Comparison of ENCODE assay signal across 10 mouse cellular contexts in genomic region chr3:90555954-90556353, GRCm38 (mm10). TPM values are rescaled to one million over a fixed set of nuclear protein-coding genes. Genes with fewer than 3 reads are reported as not detected.
DNase-seq lines count a peak whose midpoint lies in the region; ATAC-seq lines count a peak whose summit lies in the region.
"Had no signal": no experiment of that assay in that cellular context is flagged by ENCODE, and none has a peak within 500 bp of the region (broad histone marks: within the 10 kb centered on the region; RNA-seq: fewer than 3 reads in every experiment).

No protein-coding gene starts in this region.

- no peak overlapping the region for H3K9ac ChIP-seq in midbrain, embryonic 11.5 days (ENCODE audit: low read length)
- H3K9ac ChIP-seq: heart, embryonic 13.5 days; liver, embryonic 13.5 days had no signal

- ATAC-seq in midbrain, embryonic 11.5 days (ENCODE audit: low FRiP score), result peak; percentile 79
- ATAC-seq in monocyte, adult 5-6 weeks (replicated peaks; ENCODE audit: insufficient number of reproducible peaks, low FRiP score, low TSS enrichment, poor library complexity, severe bottlenecking), result no peak

- no peaks in the 10 kb centered on the region for H3K4me1 ChIP-seq in midbrain, embryonic 11.5 days (ENCODE audit: control insufficient read depth, insufficient read depth, low read length)
- H3K4me1 ChIP-seq in midbrain, embryonic 10.5 days, result peaks cover 4% of the 10 kb centered on the region
- H3K4me1 ChIP-seq: heart, embryonic 13.5 days; liver, embryonic 13.5 days had no signal

- no peak overlapping the region for H3K4me2 ChIP-seq in midbrain, embryonic 11.5 days
- H3K4me2 ChIP-seq: heart, embryonic 13.5 days; liver, embryonic 13.5 days had no signal

- 51% methylated on average over 5 of the region's 5 CpGs for WGBS in midbrain, embryonic 11.5 days
- WGBS in midbrain, embryonic 10.5 days, result 65% methylated on average over 5 of the region's 5 CpGs

- peak; percentile 26 for DNase-seq in cerebellum, adult 9-10 months
- no peak for DNase-seq in cerebellum, postnatal 36 days
- no peak for DNase-seq in midbrain, embryonic 11.5 days (ENCODE audit: low spot score, missing footprints)
- DNase-seq in midbrain, embryonic 10.5 days (ENCODE audit: low spot score), result no peak
- peak; percentile 72 for DNase-seq in layer of hippocampus, adult 9-11 months
- DNase-seq in right cerebral cortex, postnatal 36 days (ENCODE audit: low spot score in 2 of 2), result peak; percentile 22 to 45
- no peak for DNase-seq in spleen, postnatal 10 days (ENCODE audit: low spot score in 2 of 2)
- DNase-seq: liver, embryonic 13.5 days had no signal

- H3K27me3 ChIP-seq in midbrain, embryonic 11.5 days (ENCODE audit: control insufficient read depth, insufficient read depth, low read length), result no peaks in the 10 kb centered on the region
- H3K27me3 ChIP-seq in midbrain, embryonic 10.5 days (ENCODE audit: low read depth, poor library complexity, severe bottlenecking), result no peaks in the 10 kb centered on the region
- H3K27me3 ChIP-seq: heart, embryonic 13.5 days; liver, embryonic 13.5 days had no signal

- no peak overlapping the region for H3K27ac ChIP-seq in midbrain, embryonic 11.5 days (ENCODE audit: low read depth, low read length)
- no peak overlapping the region for H3K27ac ChIP-seq in midbrain, embryonic 10.5 days (replicated peaks)
- H3K27ac ChIP-seq: heart, embryonic 13.5 days; liver, embryonic 13.5 days had no signal

- no peak overlapping the region for H3K4me3 ChIP-seq in midbrain, embryonic 11.5 days (ENCODE audit: low read depth, low read length)
- no peak overlapping the region for H3K4me3 ChIP-seq in midbrain, embryonic 10.5 days
- H3K4me3 ChIP-seq: heart, embryonic 13.5 days; liver, embryonic 13.5 days had no signal

- no peaks in the 10 kb centered on the region for H3K9me3 ChIP-seq in midbrain, embryonic 11.5 days (ENCODE audit: control insufficient read depth, low read length)
- no peaks in the 10 kb centered on the region for H3K9me3 ChIP-seq in midbrain, embryonic 10.5 days (replicated peaks)
- H3K9me3 ChIP-seq: heart, embryonic 13.5 days; liver, embryonic 13.5 days had no signal

- H3K36me3 ChIP-seq in midbrain, embryonic 11.5 days (ENCODE audit: control insufficient read depth, insufficient read depth, low read length), result no peaks in the 10 kb centered on the region
- H3K36me3 ChIP-seq in midbrain, embryonic 10.5 days, result no peaks in the 10 kb centered on the region
- H3K36me3 ChIP-seq: heart, embryonic 13.5 days; liver, embryonic 13.5 days had no signal

RNA-seq across cellular contexts. Expression of gene S100a3, which starts 4.4 kb away (rescaled TPM):
- not detected in 2 replicates for polyA plus RNA-seq in midbrain, embryonic 11.5 days (2014; fragmentation: Nextera tagmentation; extraction: Ambion mirVana)
- polyA plus RNA-seq in midbrain, embryonic 10.5 days (2016; fragmentation: Nextera tagmentation; extraction: Ambion mirVana), result not detected in 2 replicates
- total RNA-seq in monocyte, adult 5-6 weeks (2017), result not detected in 3 replicates
- polyA plus RNA-seq: liver, embryonic 13.5 days had no signal

RNA-seq across cellular contexts. Expression of gene S100a16, which starts 18.9 kb away (rescaled TPM):
- polyA plus RNA-seq in midbrain, embryonic 11.5 days (2014; fragmentation: Nextera tagmentation; extraction: Ambion mirVana), result 37.2 and 40.0 TPM in 2 replicates
- polyA plus RNA-seq in midbrain, embryonic 10.5 days (2016; fragmentation: Nextera tagmentation; extraction: Ambion mirVana), result 30.8 and 35.3 TPM in 2 replicates
- not detected in 3 replicates for total RNA-seq in monocyte, adult 5-6 weeks (2017)

RNA-seq across cellular contexts. Expression of gene S100a14, which starts 29.3 kb away (rescaled TPM):
- polyA plus RNA-seq in midbrain, embryonic 11.5 days (2014; fragmentation: Nextera tagmentation; extraction: Ambion mirVana), result not detected in 2 replicates
- polyA plus RNA-seq in midbrain, embryonic 10.5 days (2016; fragmentation: Nextera tagmentation; extraction: Ambion mirVana), result not detected in 2 replicates
- total RNA-seq in monocyte, adult 5-6 weeks (2017), result 3.0 TPM in 1 of 3 replicates, not detected in the others
- polyA plus RNA-seq: liver, embryonic 13.5 days had no signal

RNA-seq across cellular contexts. Expression of gene S100a2, which starts 34.1 kb away (rescaled TPM):
- polyA plus RNA-seq in midbrain, embryonic 11.5 days (2014; fragmentation: Nextera tagmentation; extraction: Ambion mirVana), result not detected in 2 replicates
- not detected in 2 replicates for polyA plus RNA-seq in midbrain, embryonic 10.5 days (2016; fragmentation: Nextera tagmentation; extraction: Ambion mirVana)
- not detected in 3 replicates for total RNA-seq in monocyte, adult 5-6 weeks (2017)
- polyA plus RNA-seq: heart, embryonic 13.5 days; liver, embryonic 13.5 days had no signal

RNA-seq across cellular contexts. Expression of gene S100a13, which starts 41.7 kb away (rescaled TPM):
- 11.6 and 14.1 TPM in 2 replicates for polyA plus RNA-seq in midbrain, embryonic 11.5 days (2014; fragmentation: Nextera tagmentation; extraction: Ambion mirVana)
- 9.3 and 9.5 TPM in 2 replicates for polyA plus RNA-seq in midbrain, embryonic 10.5 days (2016; fragmentation: Nextera tagmentation; extraction: Ambion mirVana)
- total RNA-seq in monocyte, adult 5-6 weeks (2017), result 111 to 176 TPM (median 141 TPM) in 3 replicates

Comparison
In these comparisons a context has a peak if more than half of its experiments do, and no peak if none do; other contexts are left out.
1. DNase-seq: peak in cerebellum, adult 9-10 months (single experiment), layer of hippocampus, adult 9-11 months (single experiment) and right cerebral cortex, postnatal 36 days (2 of 2); none in cerebellum, postnatal 36 days (0 of 2), midbrain, embryonic 11.5 days (single experiment), midbrain, embryonic 10.5 days (single experiment) and spleen, postnatal 10 days (0 of 2).